Mouse (Mus musculus) liver, embryonic 14.5 days (tissue): ENCODE measurements around the gene Tmem199.

ENCODE experiments used
- CTCF ChIP-seq: IDR thresholded peaks from 2 replicates; pipeline ENCODE4 v1.5.1; 2016; ENCODE audit warnings: antibody characterized with exemption, low read depth, control low read depth
- EP300 ChIP-seq: IDR thresholded peaks from 2 replicates; pipeline ENCODE4 v1.6.1; 2016; ENCODE audit warnings: antibody characterized with exemption, low read depth

GRCm38 (mm10) chr11:78465568-78466180, 46.3 kb downstream of the Tmem199 start, which contains the start of gene Slc46a1:
- TF ChIP-seq CTCF = no peak
- TF ChIP-seq EP300 = no peak
